Mouse (Mus musculus) lung, postnatal 0 days (tissue): Measurements from ENCODE around the gene Irf2.

Experiments used
- CTCF ChIP-seq: IDR thresholded peaks from 2 replicates; pipeline ENCODE4 v1.5.1; 2016; ENCODE audit warnings: antibody characterized with exemption, mild to moderate bottlenecking
- EP300 ChIP-seq: IDR thresholded peaks from 2 replicates; pipeline ENCODE4 v1.6.1; 2016; ENCODE audit warnings: antibody characterized with exemption, mild to moderate bottlenecking, control low read depth

DNA sequence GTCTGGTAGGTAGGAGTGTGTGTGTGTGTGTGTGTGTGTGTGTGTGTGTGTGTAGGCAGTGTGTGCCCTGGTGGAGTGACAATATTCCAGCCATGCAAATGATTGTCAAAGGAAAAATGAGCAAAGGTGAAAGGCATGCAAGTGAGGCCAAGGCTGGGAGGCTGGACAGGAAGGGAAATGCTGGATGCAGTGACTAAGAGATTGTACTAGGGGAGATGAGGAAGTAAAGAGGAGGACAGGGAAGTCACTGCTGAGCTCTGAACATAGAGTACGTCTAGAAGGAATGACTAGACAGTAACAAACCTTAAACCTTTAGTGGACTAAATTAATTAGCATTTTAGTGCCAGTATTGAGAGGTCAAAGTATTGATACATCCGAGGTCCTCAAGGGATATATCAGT, 53.1 kb downstream of the Irf2 start:
- no peak for TF ChIP-seq CTCF
- no peak for TF ChIP-seq EP300
